Comparison of ENCODE assay signal across 34 mouse cellular contexts in genomic region chr3:90195644-90196043, GRCm38 (mm10). TPM values are rescaled to one million over a fixed set of nuclear protein-coding genes. Genes with fewer than 3 reads are reported as not detected.
"Had no signal": no experiment of that assay in that cellular context is flagged by ENCODE, and none has a peak within 500 bp of the region (broad histone marks: within the 10 kb centered on the region; RNA-seq: fewer than 3 reads in every experiment).

No protein-coding gene starts in this region.

- H3K27me3 ChIP-seq: heart, embryonic 13.5 days; heart, embryonic 15.5 days; hindbrain, embryonic 12.5 days; intestine, embryonic 15.5 days; limb, embryonic 12.5 days; liver, embryonic 13.5 days; liver, embryonic 15.5 days had no signal

- H3K4me3 ChIP-seq: gastrocnemius, adult 2 months; heart, adult 2 months; heart, embryonic 13.5 days; heart, embryonic 15.5 days; hindbrain, embryonic 10.5 days; hindbrain, embryonic 12.5 days; intestine, embryonic 15.5 days; layer of hippocampus, adult 2 months; left cerebral cortex, adult 2 months; limb, embryonic 10.5 days; limb, embryonic 12.5 days; liver, embryonic 13.5 days; liver, embryonic 15.5 days had no signal

- H3K4me2 ChIP-seq: heart, embryonic 11.5 days; heart, embryonic 13.5 days; heart, embryonic 15.5 days; hindbrain, embryonic 12.5 days; hindbrain, embryonic 14.5 days; intestine, embryonic 15.5 days; limb, embryonic 12.5 days; liver, embryonic 11.5 days; liver, embryonic 13.5 days; liver, embryonic 15.5 days had no signal

- H3K9ac ChIP-seq: heart, embryonic 13.5 days; heart, embryonic 15.5 days; hindbrain, embryonic 12.5 days; hindbrain, embryonic 14.5 days; intestine, embryonic 15.5 days; limb, embryonic 12.5 days; liver, embryonic 13.5 days; liver, embryonic 15.5 days had no signal

- H3K9me3 ChIP-seq: heart, embryonic 13.5 days; heart, embryonic 15.5 days; hindbrain, embryonic 10.5 days; hindbrain, embryonic 12.5 days; intestine, embryonic 15.5 days; limb, embryonic 10.5 days; limb, embryonic 12.5 days; liver, embryonic 13.5 days; liver, embryonic 15.5 days had no signal

- H3K36me3 ChIP-seq: heart, embryonic 13.5 days; heart, embryonic 15.5 days; hindbrain, embryonic 10.5 days; hindbrain, embryonic 12.5 days; intestine, embryonic 15.5 days; limb, embryonic 10.5 days; limb, embryonic 12.5 days; liver, embryonic 13.5 days; liver, embryonic 15.5 days had no signal

- H3K27ac ChIP-seq: gastrocnemius, adult 2 months; heart, adult 2 months; heart, embryonic 13.5 days; heart, embryonic 15.5 days; hindbrain, embryonic 10.5 days; hindbrain, embryonic 12.5 days; hindbrain, embryonic 14.5 days; intestine, embryonic 15.5 days; layer of hippocampus, adult 2 months; left cerebral cortex, adult 2 months; limb, embryonic 10.5 days; limb, embryonic 12.5 days; liver, embryonic 13.5 days; liver, embryonic 15.5 days had no signal

- DNase-seq: gastrocnemius, adult 2 months; gastrocnemius, postnatal 10 days; gastrocnemius, postnatal 25 days; heart, adult 2 months; heart, postnatal 10 days; heart, postnatal 4 days; kidney, adult 18-20 months; kidney, adult 8-10 months; kidney, postnatal 10 days; kidney, postnatal 25 days; kidney, postnatal 4 days; liver; liver, embryonic 13.5 days had no signal

- H3K4me1 ChIP-seq: heart, embryonic 15.5 days; hindbrain, embryonic 10.5 days; hindbrain, embryonic 12.5 days; intestine, embryonic 15.5 days; liver, embryonic 13.5 days; liver, embryonic 15.5 days had no signal

- ATAC-seq: hindbrain, embryonic 16.5 days; inflammation-experienced regulatory T-cells, adult 6 months; intestine, embryonic 15.5 days; intestine, postnatal 0 days had no signal

RNA-seq across cellular contexts. Expression of gene Creb3l4, which starts 47.7 kb away (rescaled TPM):
- total RNA-seq: gastrocnemius, adult 2 months; granulocyte monocyte progenitor cell, adult 5-6 weeks; heart, postnatal 25 days; layer of hippocampus, adult 2 months; layer of hippocampus, postnatal 10 days; layer of hippocampus, postnatal 25 days; left cerebral cortex, postnatal 36 days had no signal
- polyA plus RNA-seq: inflammation-experienced regulatory T-cells, adult 6 months had no signal
